Mouse (Mus musculus): Measurements from ENCODE around the gene Hs6st3. TPM values are rescaled to one million over a fixed set of nuclear protein-coding genes. Genes with fewer than 3 reads are reported as not detected.

Gene Hs6st3
- polyA plus RNA-seq (2012; rRNA removed) = 7.4 and 8.2 TPM in 2 replicates

GRCm38 (mm10) chr14:119137906-119138785, at the start of gene Hs6st3:
Hs6st3 (plus strand) TSS chr14:119138341.

GRCm38 (mm10) chr14:119098851-119099569, 39.1 kb upstream of the Hs6st3 start, which contains the start of gene Uggt2:
Uggt2 (minus strand) TSS chr14:119099430.

Other genes starting within 250 kb of the Hs6st3 start
- 155 and 164 TPM in 2 replicates for gene Dzip1, start 212.9 kb upstream of the Hs6st3 start, polyA plus RNA-seq (2012; rRNA removed)
- 14.1 and 15.5 TPM in 2 replicates for gene Dnajc3, start 200.4 kb upstream of the Hs6st3 start, polyA plus RNA-seq (2012; rRNA removed)
- gene Uggt2, start 38.9 kb upstream of the Hs6st3 start, polyA plus RNA-seq (2012; rRNA removed) = 42.4 and 46.5 TPM in 2 replicates

Measured in central nervous system, embryonic 18 days (tissue).